Mouse (Mus musculus) gastrocnemius, postnatal 14 days (tissue): ENCODE results near the gene Gpatch8. TPM values are rescaled to one million over a fixed set of nuclear protein-coding genes. Genes with fewer than 3 reads are reported as not detected.

ENCODE experiments used
- DNase-seq: peaks from one replicate; pipeline ENCODE4 v3.0.0; 2021; ENCODE audit warnings: mixed read lengths
- intact Hi-C: fragments of 180-260 bp; cut with DNase I; formaldehyde crosslinking; loops from one replicate; pipeline ENCODE4 v1.15.1; 2025; ENCODE audit warnings: low total_unique reads
- total RNA-seq, 2 experiments: library from RNA; stranded (reverse); gene quantifications; 2 replicates each; pipeline ENCODE4 v1.2.3; 2021

Gene Gpatch8
- total RNA-seq, 2 experiments from 2014 or later = 21.1 to 27.7 TPM

- intact Hi-C loops = no loop called here
- no peak for DNase-seq
Observed at GRCm38 (mm10) chr11:102428981-102429540, 127.1 kb downstream of the Gpatch8 start.

Other genes starting within 250 kb of the Gpatch8 start
- 10 to 100 TPM; 38.2 to 45.5 TPM for gene Ubtf, start 236.7 kb downstream of the Gpatch8 start, total RNA-seq
- gene Slc4a1, start 190.2 kb downstream of the Gpatch8 start, total RNA-seq = 1 to 10 TPM in 1 of 2 experiments, under 1 TPM in 1; 0.59 to 1.5 TPM
- gene Rundc3a, start 163.0 kb downstream of the Gpatch8 start, total RNA-seq = under 1 TPM; 0.66 to 0.90 TPM
- gene Slc25a39, start 148.4 kb downstream of the Gpatch8 start, total RNA-seq = 10 to 100 TPM; 46.6 to 48.9 TPM
- 10 to 100 TPM; 57.2 to 63.7 TPM for gene Grn, start 126.1 kb downstream of the Gpatch8 start, total RNA-seq
- gene Fam171a2, start 108.7 kb downstream of the Gpatch8 start, total RNA-seq = 1 to 10 TPM; 6.2 to 7.3 TPM
- gene Itga2b, start 86.3 kb downstream of the Gpatch8 start, total RNA-seq = 1 to 10 TPM; 1.6 to 2.5 TPM
- under 1 TPM; 0.38 to 0.66 TPM for gene Gm11627, start 23.1 kb upstream of the Gpatch8 start, total RNA-seq
- gene Fzd2, start 48.0 kb upstream of the Gpatch8 start, total RNA-seq = 1 to 10 TPM; 3.6 to 7.3 TPM
- not detected for gene Meioc, start 107.3 kb upstream of the Gpatch8 start, total RNA-seq
- gene Ccdc43, start 141.4 kb upstream of the Gpatch8 start, total RNA-seq = 10 to 100 TPM; 80.4 to 84.6 TPM
- gene Adam11, start 205.0 kb upstream of the Gpatch8 start, total RNA-seq = 1 to 10 TPM in 1 of 2 experiments, under 1 TPM in 1; 0.84 to 1.4 TPM